In the genomic region with DNA sequence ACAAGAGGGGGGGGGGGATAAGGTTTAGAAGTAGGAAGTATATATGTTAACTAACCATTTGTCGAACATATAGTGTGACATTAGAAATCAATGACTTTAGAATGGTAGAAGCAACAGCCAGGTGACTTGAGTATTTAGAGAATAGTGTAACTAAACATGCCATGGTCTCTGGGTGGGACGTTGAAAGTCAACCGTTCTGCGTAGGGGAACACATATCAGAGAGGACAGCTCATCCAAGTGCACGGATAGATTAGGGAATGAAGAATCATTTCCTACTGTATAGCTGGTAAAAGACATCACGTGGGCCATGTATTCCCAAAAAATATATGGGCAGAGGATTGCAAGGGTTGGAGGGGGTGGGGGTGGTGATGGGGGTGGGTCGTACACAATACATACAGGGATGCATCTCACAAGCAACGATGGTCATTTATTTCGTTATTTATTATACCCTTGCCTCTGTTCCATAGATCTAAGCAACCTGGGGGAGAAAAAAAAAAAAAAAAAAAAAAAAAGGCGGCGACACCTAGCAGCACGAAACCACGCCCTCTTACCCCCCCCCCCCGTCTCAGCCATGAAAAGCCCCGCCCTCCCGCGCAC, we compare ENCODE assay signal across 7 mouse cellular contexts. TPM values are rescaled to one million over a fixed set of nuclear protein-coding genes. Genes with fewer than 3 reads are reported as not detected.
DNase-seq lines count a peak whose midpoint lies in the region; ATAC-seq and TF ChIP-seq lines count a peak whose summit lies in the region.

No protein-coding gene starts in this region.

- no peaks in the 10 kb centered on the region for H3K27me3 ChIP-seq in embryonic facial prominence, embryonic 13.5 days
- no peaks in the 10 kb centered on the region for H3K27me3 ChIP-seq in intestine, embryonic 16.5 days (replicated peaks; ENCODE audit: control insufficient read depth, insufficient read depth, low read length)
- no peaks in the 10 kb centered on the region for H3K27me3 ChIP-seq in neural tube, embryonic 14.5 days (ENCODE audit: control insufficient read depth, insufficient read depth, low read length)

- intact Hi-C loops in left cerebral cortex, adult 2 months (cut with DNase I) = loop anchor here (1.0 to 5.0 kb wide), 2 partner anchors 90 to 226 kb away; a partner anchor contains a TSS

- peak overlapping the region; percentile 47; the same call in 1 of the 2 replicates for H3K27ac ChIP-seq in left cerebral cortex, adult 2 months
- H3K27ac ChIP-seq in embryonic facial prominence, embryonic 13.5 days = no peak overlapping the region
- no peak overlapping the region for H3K27ac ChIP-seq in intestine, embryonic 16.5 days (ENCODE audit: low read length)
- H3K27ac ChIP-seq in neural tube, embryonic 14.5 days (ENCODE audit: low read depth, low read length) = no peak overlapping the region; the same call in 1 of the 2 replicates

- no peak for DNase-seq in left cerebral cortex, adult 2 months (ENCODE audit: extremely low spot score in 1 of 2, low spot score in 2 of 2)
- no peak for DNase-seq in left cerebral cortex, adult 11 months (ENCODE audit: low spot score)
- DNase-seq in layer of hippocampus, adult 9-10 months (ENCODE audit: low spot score) = no peak

- no peak overlapping the region for H3K9ac ChIP-seq in embryonic facial prominence, embryonic 13.5 days
- H3K9ac ChIP-seq in intestine, embryonic 16.5 days (ENCODE audit: low read depth, low read length) = no peak overlapping the region
- no peak overlapping the region for H3K9ac ChIP-seq in neural tube, embryonic 14.5 days (replicated peaks; ENCODE audit: low read depth, low read length)

- ATAC-seq in embryonic facial prominence, embryonic 13.5 days (ENCODE audit: insufficient number of reproducible peaks, insufficient read depth, low FRiP score, low TSS enrichment, low read depth) = no peak; the same call in 1 of the 2 replicates
- ATAC-seq in intestine, embryonic 16.5 days = 0 out of 2 replicates have a peak, but pooled peaks have one; percentile 2
- peak; percentile 76; the same call in 1 of the 2 replicates for ATAC-seq in neural tube, embryonic 14.5 days (ENCODE audit: low read depth)
- no peak for ATAC-seq in frontal cortex, adult (ENCODE audit: low TSS enrichment)

- peaks cover 30% of the 10 kb centered on the region for H3K36me3 ChIP-seq in embryonic facial prominence, embryonic 13.5 days
- H3K36me3 ChIP-seq in intestine, embryonic 16.5 days (ENCODE audit: control insufficient read depth, insufficient read depth, low read length) = peaks cover 7% of the 10 kb centered on the region
- peaks cover 11% of the 10 kb centered on the region for H3K36me3 ChIP-seq in neural tube, embryonic 14.5 days (ENCODE audit: control insufficient read depth, insufficient read depth, low read length)

- no peaks in the 10 kb centered on the region for H3K9me3 ChIP-seq in embryonic facial prominence, embryonic 13.5 days
- H3K9me3 ChIP-seq in intestine, embryonic 16.5 days (ENCODE audit: control insufficient read depth, low read length) = no peaks in the 10 kb centered on the region
- no peaks in the 10 kb centered on the region for H3K9me3 ChIP-seq in neural tube, embryonic 14.5 days (ENCODE audit: control insufficient read depth, low read length)

- H3K4me3 ChIP-seq in left cerebral cortex, adult 2 months = peak overlapping the region; percentile 90
- H3K4me3 ChIP-seq in embryonic facial prominence, embryonic 13.5 days = peak overlapping the region; percentile 85
- peak overlapping the region; percentile 90 for H3K4me3 ChIP-seq in intestine, embryonic 16.5 days (ENCODE audit: low read length)
- peak overlapping the region; percentile 86; the same call in 1 of the 2 replicates for H3K4me3 ChIP-seq in neural tube, embryonic 14.5 days (ENCODE audit: low read depth, low read length)

- H3K4me2 ChIP-seq in embryonic facial prominence, embryonic 13.5 days = peak overlapping the region; percentile 75
- H3K4me2 ChIP-seq in intestine, embryonic 16.5 days (ENCODE audit: low read depth, low read length) = 0 out of 2 replicates have a peak overlapping the region, but pooled peaks have one; percentile 14
- peak overlapping the region; percentile 2; the same call in 1 of the 2 replicates for H3K4me2 ChIP-seq in neural tube, embryonic 14.5 days (ENCODE audit: low read depth, low read length)

- TF ChIP-seq CTCF in left cerebral cortex, adult 2 months (IDR thresholded peaks at IDR 0.05) = no peak

- WGBS in embryonic facial prominence, embryonic 13.5 days = 53% methylated on average over 14 of the region's 17 CpGs
- 44% methylated on average over 15 of the region's 17 CpGs for WGBS in intestine, embryonic 16.5 days
- WGBS in neural tube, embryonic 14.5 days = 55% methylated on average over 12 of the region's 17 CpGs

- peaks cover 7% of the 10 kb centered on the region for H3K4me1 ChIP-seq in embryonic facial prominence, embryonic 13.5 days
- peaks cover 5% of the 10 kb centered on the region; the same call in 1 of the 2 replicates for H3K4me1 ChIP-seq in intestine, embryonic 16.5 days (ENCODE audit: control insufficient read depth, insufficient read depth, low read length)
- H3K4me1 ChIP-seq in neural tube, embryonic 14.5 days (ENCODE audit: control insufficient read depth, insufficient read depth, low read length) = peaks cover 10% of the 10 kb centered on the region; the same call in 1 of the 2 replicates

RNA-seq across cellular contexts. Expression of a gene that starts 0.4 kb away (rescaled TPM):
- total RNA-seq in left cerebral cortex, adult 2 months (2021) = 10 to 100 TPM; 61.1 to 72.1 TPM
- polyA plus RNA-seq in embryonic facial prominence, embryonic 13.5 days (2015; fragmentation: Nextera tagmentation; extraction: Ambion mirVana) = 151 and 163 TPM in 2 replicates
- polyA plus RNA-seq in intestine, embryonic 16.5 days (2015; fragmentation: Nextera tagmentation; extraction: Ambion mirVana) = 112 and 122 TPM in 2 replicates
- 159 and 197 TPM in 2 replicates for polyA plus RNA-seq in neural tube, embryonic 14.5 days (2014; fragmentation: Nextera tagmentation; extraction: Ambion mirVana)

RNA-seq across cellular contexts. Expression of a gene that starts 32.5 kb away (rescaled TPM):
- 10 to 100 TPM; 14.5 to 20.1 TPM for total RNA-seq in left cerebral cortex, adult 2 months (2021)
- polyA plus RNA-seq in embryonic facial prominence, embryonic 13.5 days (2015; fragmentation: Nextera tagmentation; extraction: Ambion mirVana) = 42.6 and 43.0 TPM in 2 replicates
- 17.1 and 20.4 TPM in 2 replicates for polyA plus RNA-seq in intestine, embryonic 16.5 days (2015; fragmentation: Nextera tagmentation; extraction: Ambion mirVana)
- 30.5 and 36.4 TPM in 2 replicates for polyA plus RNA-seq in neural tube, embryonic 14.5 days (2014; fragmentation: Nextera tagmentation; extraction: Ambion mirVana)

Comparison
In these comparisons a context has a peak if more than half of its experiments do, and no peak if none do; other contexts are left out.
1. ATAC-seq: peak in intestine, embryonic 16.5 days (single experiment) and neural tube, embryonic 14.5 days (single experiment); none in embryonic facial prominence, embryonic 13.5 days (single experiment) and frontal cortex, adult (single experiment).
2. H3K4me2 ChIP-seq: peak in every context shown above with its lines; median percentile 75 in embryonic facial prominence, embryonic 13.5 days; 14 in intestine, embryonic 16.5 days; 2 in neural tube, embryonic 14.5 days.
3. Peak in every context shown above with its lines, with median percentiles within 50 percentile points of each other: H3K4me3 ChIP-seq.